Mouse (Mus musculus) lung, adult 2 months (tissue): ENCODE measurements around the gene Trak1.

Experiments
- CTCF ChIP-seq: fragments of 200-500 bp; IDR thresholded peaks from 2 replicates; pipeline ENCODE4 v1.5.1; 2011; ENCODE audit warnings: mild to moderate bottlenecking, low read length, control low read depth; ENCODE audit not compliant: insufficient read depth
- POLR2A ChIP-seq: fragments of 200-500 bp; IDR thresholded peaks from 2 replicates; pipeline ENCODE4 v1.6.1; 2011; ENCODE audit warnings: low read depth, mild to moderate bottlenecking, control low read depth, low read length, borderline replicate concordance; ENCODE audit errors: extremely low read depth

- no peak for TF ChIP-seq CTCF
- TF ChIP-seq POLR2A, result no peak
Observed at GRCm38 (mm10) chr9:121454891-121455290, 157.6 kb downstream of the Trak1 start.
